Mouse (Mus musculus): ENCODE measurements around the gene Tom1l2.

The Tom1l2 gene

DNA sequence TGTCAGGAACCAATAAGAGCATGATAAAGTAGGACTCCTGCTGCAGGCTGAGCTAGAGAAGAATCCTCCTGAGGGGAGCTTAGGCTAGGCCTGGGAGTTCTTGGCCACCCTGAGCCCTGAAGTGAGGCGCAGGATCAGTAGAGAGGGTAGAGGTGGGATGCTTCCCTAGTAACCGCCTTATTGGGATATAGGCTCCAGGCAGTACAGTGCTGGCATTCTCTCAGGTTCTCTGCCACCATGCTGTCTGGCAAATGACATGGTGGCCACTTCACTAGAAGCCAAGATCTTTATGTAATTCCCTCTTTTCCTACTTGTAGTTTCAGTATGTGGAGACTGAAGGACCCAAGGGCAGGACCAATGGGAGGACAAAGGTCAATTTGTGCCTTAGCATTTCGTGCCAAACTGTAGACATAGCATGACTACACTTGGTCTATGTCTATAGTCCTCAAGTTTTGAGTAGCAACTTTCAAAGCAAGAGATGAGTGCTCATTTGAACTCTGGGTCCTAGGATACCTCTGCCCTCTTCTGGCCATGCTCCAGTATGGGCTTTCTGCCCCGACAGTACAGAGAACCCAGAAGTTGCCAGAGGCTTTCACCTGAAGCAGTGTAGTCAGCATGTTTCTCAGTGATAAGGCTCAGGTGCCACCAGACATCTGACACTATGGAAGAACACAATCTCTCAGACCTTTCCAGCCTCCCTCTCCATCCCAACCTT is 87.3 kb downstream of the Tom1l2 start:
- DNase-seq (ENCODE audit: low spot score in 2 of 2) = no peak

DNA sequence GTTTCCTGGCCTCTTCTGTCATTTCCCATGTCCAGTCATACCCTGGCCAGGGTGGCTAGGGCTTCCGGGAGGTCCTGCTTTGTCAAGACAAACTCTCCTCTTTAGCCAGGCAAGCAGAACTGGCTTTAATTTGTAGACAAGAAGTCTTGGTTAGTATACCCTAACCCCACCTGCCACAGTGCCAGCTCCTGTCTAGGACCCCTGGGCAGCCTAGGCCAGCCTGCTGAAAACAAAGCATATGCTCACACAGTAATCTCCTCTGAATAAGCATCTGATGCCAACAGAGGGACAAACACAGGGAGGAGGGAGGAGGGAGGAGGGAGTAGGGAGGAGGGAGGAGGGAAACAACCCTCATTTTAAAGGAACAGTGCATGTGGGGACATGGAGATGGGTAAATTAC is 88.1 kb downstream of the Tom1l2 start:
- DNase-seq (ENCODE audit: low spot score in 2 of 2) = no peak

DNA sequence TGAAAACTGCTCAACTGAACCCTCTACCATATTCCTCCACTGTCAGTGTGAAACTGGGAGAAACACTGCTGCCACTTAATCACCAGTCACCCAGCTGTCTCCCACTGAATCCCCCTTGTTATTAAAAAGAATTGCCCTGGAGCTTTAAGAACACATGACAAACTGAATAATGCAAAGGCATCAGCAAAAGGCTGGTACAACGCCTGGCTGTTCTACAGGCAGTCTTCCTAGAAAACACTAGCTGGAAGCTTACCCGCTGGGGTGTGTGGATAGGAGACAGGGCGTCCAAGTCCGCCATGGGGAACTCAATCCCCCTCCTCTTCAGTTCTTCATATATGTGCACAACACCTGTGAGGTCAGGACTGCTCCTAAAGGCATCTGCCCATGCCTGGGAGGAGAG is 90.3 kb downstream of the Tom1l2 start:
- DNase-seq (ENCODE audit: low spot score in 2 of 2) = no peak

DNA sequence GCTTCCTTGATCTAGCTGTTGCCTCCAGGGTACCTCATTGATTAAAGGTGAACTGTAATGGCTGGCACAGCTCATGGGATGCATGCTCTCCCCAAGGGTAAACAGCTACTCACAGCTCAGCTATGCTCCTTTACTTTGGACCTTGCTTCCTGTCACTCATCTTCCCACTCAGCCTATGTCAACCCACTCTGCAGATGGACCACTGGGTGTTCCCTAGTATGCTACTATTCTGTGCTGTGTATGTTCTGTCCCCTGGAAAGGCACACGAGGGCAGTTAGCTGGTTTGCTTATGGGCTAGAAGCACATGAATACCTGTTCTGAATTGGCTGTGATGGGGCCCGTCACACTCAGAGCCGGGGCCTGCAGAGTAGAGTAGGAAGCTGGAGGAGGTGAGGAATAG is 92.0 kb downstream of the Tom1l2 start:
- no peak for DNase-seq (ENCODE audit: low spot score in 2 of 2)

DNA sequence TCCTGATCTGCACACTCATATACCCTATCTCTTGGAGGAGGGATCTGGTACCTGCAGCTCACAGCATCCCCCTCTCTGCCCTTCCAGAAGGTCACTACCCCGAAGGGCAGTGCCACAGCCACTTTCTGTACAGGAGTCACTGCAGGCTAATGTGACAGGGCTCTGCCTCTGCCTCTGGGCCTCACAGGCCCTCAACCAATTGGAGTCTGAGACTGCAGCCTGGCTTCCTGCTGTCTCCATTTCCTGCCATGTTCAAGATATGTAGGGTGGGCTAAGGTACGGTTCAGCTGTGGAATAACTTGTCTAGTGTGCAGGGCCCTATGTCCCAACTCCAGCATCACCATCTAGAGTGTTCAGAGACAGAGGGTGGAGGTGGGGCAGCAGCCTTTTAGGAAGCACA is 95.0 kb downstream of the Tom1l2 start:
- DNase-seq (ENCODE audit: low spot score in 2 of 2) = no peak

DNA sequence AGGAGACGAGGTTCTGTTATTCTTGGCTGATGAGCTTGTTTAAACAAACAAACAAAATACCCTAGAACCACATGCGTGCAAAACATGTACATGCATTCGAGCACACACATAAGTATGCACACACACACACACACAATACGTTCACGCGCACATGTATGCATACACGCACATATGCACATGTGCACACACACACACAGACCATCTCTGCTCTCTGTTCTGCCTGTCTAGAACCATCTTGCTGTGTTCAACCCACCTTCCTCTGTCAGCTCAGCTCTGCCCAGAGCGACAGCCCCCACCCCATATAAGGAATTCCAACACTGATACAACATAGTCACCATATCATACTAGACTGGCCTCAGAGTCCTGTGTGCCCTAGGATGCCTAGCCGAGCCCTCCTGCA is 96.0 kb downstream of the Tom1l2 start:
- DNase-seq (ENCODE audit: low spot score in 2 of 2) = no peak

DNA sequence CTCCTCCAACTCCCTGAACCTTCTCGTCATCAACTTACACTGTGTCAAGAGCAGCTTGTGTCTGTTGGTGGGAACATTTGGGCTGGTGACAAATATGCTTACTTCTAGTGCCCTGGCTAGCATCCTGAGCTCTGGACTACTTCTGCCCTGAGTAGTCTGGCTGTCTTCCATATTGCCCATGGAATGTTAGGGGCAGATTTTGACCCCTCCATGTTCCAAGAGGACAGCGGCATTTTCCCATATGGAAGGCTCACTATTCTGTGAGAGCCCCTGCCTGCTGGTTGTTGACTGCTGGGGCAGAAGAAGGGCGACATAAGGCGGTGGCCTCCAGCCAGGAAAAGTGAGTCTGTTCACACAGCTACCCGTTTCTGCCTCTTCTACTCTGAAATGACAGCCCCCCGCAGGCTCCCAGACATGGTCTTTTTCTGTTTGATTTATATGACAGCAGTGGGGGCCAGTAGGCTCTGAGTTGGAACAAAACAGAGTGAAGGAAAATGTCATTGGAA is 96.5 kb downstream of the Tom1l2 start:
- DNase-seq (ENCODE audit: low spot score in 2 of 2) = no peak

DNA sequence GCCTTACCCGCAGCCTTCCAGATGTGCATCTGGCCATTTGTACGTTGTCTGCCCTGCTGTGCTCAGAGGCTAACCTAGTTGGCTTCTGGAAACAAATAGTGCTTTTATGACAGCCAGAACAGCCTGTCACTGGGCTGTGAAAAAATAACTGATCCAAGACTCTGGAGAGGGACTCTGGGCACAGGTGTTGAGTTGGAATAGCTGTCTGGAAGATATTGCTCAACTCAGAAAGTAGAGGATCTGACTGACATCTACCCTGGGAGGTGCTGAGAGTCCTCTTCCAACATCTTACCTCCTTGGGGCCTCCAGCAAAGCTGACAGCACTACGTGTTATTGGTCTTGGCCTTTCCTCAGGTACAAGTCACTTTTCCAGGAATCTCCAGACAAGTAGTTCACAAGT is 97.1 kb downstream of the Tom1l2 start:
- no peak for DNase-seq (ENCODE audit: low spot score in 2 of 2)

DNA sequence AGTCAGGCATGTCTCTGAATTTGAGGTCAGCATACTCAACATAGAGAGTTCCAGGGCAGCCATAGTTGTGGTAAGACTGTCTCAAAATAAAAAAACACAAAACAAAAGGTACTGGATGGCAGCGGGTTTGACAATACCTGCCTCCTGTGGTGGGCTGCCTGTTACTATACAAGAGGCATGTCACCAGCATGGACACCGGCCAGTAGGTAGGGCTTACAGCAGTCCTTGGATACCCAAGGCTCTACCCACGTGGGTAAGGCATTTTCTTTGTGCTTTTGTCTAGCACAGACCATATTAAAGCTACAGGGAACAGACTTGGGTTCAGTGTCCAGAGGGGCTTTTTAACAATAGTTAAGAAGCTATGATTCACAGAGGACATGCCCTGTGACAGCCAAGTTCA is 97.5 kb downstream of the Tom1l2 start:
- no peak for DNase-seq (ENCODE audit: low spot score in 2 of 2)

DNA sequence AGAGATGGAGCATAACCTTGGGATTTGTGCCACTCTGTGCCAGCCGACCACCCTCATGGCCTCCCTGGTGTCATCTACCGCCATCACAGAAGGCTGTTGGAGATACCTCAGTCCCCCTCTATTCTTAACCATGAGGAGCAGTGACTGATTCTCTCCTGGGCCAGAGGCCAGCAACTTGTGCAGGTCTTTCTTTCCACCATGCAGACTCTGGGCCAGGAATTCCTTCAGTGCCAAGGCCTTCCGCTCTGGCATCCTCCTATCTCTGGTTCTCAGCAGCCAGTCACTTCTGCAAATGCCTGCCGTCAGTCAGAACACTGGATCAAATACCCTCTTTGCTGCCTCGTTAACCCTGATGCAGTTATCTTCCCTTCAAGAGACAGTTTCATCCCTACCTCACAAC is 98.4 kb downstream of the Tom1l2 start:
- no peak for DNase-seq (ENCODE audit: low spot score in 2 of 2)

DNA sequence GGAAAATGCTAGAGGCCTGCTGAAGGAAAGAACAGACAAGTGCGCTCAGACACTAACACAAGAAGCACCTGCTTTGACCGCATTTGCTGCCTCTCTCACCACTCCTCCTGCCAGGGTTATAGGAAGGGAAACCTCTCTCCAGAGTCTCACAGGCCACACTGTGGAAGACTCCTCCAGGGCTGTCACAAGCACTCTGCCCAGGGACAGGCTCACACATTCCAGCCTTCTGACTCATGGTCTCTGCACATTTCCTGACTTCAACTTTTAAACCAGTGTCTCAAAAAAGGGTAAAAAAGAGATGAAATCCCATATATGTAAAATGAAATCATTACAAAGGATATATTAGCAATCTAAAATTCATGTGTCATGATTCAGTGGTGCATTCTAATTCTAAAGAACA is 99.2 kb downstream of the Tom1l2 start:
- DNase-seq (ENCODE audit: low spot score in 2 of 2) = no peak

DNA sequence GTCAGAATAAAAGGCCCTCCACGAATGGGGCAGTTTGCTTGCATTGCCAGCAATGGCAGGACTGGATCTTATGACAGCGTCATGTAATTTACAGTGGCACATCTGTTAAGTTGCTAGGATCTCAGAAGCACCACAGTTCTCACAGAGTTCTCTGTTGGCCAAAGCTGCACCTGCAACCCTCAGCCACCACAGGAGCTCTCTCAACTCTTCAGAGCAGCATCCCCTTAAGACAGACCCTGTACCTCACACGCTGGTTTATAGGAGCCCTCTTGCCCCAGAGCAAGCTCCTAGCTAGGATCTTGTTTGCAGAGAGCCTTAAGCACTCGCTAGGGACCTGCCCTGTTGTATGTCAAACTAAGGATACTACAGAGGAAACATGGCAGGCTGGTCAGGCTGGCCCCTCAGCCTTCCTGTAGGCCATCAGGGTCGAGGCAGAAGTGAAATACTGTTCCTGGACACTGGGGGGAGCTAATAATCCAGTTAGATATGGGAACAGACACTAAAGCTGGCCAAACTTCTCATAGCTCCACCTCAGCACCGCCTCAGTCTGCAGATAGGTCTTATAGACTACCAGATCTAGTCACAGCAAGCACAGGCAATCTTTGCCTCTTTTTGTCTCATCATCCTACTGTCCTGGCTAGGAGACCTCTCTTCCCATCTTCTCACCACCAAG is 101.6 kb downstream of the Tom1l2 start:
- peak; percentile 67 to 81 for DNase-seq (ENCODE audit: low spot score in 2 of 2)

DNA sequence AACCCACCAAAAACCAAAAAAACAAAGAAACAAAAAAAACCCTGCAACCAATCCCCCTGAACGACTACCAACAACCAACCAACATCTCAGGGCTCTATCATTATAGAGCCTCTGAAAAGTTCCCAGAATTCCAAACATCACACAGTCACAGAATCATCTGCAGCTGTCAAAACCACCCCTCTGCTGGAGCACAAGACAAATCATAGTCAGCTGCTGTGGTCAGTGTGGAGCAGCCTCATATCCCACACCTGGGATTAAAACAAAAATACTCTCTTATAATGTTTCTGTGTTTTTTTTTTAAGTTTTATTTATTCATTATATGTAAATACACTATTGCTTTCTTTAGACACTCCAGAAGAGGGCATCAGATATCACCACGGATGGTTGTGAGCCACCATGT is 102.8 kb downstream of the Tom1l2 start:
- no peak for DNase-seq (ENCODE audit: low spot score in 2 of 2)

DNA sequence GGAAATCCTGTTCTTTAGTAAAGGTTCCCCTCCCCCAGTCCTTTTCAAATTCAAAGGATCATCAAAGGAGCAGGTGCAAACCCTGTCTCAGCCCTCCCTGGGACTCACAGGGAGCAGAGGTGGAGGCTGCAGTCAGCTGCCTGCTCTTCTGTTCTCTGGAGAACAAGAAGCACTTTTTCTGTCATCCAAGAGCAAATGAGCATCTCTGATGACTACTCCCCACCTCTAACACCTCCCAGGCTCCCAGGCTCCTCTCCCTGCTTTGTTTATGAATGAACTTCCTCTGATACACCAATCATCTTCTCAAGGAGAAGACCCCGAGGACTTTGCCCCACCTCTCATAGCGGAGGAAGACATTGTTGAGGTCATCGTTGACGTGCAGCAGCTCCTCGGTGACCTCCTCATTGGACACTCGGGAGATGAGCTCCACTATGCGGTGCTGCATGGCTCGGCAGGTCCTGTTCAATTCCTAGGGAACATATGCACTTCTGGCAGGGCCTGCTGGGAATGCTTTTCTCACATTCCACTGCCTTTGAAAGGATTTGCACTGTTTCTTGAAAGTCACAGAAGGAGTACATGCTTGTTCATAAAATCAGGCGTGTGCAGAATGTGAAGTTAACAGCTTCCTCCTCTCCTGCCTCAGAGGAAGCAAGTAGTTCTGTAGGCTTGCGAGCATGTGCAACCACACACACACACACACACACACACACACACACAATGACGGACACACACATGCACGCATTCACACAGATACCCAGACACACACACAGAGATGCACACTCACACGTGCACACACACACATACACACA is 103.9 kb downstream of the Tom1l2 start:
- no peak for DNase-seq (ENCODE audit: low spot score in 2 of 2)

DNA sequence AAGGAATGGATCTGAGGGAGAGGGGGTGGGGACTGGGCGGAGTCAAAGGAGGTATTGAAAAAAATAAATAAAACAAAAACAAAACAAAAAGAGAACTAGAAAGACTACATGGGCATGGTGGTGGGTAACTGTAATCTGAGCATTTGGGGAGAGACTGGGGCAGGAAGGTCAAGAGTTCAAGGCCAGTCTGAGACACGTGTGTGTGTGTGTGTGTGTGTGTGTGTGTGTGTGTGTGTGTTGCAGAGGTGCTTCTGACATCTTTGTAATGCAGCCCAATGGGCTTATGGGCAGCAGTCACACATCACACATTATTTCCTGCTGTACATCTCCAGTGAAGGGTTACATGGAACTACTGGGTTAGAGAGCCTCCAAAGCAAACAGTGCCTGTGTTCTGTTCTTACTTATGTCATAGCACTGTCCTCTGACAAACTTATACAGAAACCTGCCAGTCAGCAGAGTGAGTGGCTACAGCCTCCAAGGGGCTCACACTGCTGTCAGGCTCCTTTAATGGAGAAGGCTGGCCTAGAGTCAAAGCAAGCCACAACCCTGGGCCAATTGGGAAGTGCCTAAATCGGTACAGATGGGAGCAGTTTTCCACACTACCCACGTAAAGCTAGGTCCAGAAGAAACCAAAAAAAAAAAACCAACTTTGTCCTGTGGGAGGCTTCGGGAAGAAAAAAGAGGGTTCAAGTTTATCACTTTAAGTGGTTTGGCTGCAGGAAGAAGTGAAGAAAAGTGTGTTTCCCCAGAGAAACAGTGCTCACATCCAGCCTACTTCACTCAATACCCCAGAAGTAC is 104.8 kb downstream of the Tom1l2 start:
- DNase-seq (ENCODE audit: low spot score in 2 of 2) = no peak

DNA sequence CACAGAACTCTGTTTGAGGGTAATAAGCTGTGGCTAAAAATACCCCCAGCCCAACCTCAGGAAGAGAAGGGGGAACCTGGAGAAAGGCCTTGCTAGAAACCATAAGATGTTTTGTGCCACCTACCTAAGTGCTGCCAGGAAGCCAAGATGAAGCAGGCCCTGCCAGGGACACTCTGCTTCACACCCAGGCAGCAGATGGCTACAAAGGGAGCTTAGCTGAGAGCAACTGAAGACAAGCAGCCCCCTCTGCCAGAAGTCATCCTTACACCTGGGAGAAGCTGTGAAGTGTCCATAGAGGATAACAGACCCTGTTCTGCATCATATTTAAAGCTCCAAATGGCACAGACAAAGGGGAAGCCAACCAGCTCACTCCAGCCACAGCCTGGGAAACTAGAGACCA is 106.6 kb downstream of the Tom1l2 start:
- no peak for DNase-seq (ENCODE audit: low spot score in 2 of 2)

DNA sequence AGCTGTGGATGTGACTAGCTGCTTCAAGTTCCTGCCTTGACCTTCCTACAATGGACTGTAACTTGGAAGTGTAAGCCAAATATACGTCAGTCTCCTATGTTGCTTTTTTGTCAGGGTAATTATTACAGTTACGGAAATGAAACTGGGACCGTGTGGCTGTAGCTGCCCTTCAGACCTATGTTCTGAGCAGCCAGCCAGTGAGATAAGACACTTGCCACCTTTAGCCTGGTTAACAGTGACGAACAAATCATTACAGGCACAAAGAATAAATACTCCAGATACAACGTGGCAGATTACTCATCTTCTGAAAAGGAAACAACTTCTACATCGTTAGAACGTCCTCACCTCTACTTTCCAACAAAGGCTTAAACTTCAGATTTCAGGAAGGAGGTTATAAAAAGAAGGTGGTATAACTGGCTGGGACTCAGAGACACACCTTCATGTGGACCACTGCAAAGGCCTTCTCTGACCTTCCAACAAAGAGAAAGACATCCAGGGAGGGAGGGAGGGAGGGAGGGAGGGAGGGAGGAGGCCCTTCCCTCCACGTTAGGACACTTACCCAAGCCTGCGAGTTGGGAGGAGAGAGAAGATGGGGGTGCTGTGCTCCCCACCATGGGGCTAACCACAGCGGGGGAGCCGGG is 108.1 kb downstream of the Tom1l2 start:
- no peak for DNase-seq (ENCODE audit: low spot score in 2 of 2)

DNA sequence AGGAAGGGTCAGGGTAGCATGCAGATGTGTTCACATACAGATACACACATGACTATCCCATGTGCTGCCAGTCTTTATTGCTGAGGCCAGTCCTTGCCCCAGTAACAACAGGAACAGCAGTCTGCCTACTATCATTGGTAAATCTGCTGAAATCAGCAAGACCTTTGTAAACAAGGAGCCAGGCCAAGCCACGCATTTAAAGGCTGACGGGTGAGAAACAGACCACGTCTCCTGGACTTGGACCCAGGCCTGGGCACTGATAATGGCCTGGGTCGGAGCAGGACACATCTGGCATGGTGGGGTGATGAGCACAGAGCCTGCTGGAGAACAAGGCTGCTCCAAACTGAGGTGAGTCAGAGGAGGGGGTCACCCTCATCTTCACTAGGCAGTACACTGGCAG is 112.2 kb downstream of the Tom1l2 start:
- no peak for DNase-seq (ENCODE audit: low spot score in 2 of 2)

DNA sequence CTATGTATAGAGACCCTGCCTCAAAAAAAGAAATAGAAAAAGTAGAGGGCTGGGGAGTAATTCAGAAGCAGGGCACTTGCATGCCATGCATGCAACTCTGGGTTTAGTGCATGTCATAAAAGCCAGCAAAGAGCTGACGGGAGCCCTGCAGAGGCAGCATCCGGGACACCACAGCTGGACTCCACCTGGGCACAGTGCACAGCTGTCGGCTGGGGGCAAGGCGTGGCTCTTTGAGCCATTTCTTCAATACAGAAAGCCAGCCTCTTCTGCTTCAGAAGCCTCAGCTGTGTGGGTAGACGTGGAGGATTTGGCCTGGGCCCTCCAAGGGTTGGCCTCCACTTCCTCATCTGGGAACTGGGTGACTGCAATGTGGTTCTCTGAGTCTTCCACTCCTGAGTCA is 117.4 kb downstream of the Tom1l2 start:
- no peak for DNase-seq (ENCODE audit: low spot score in 2 of 2)

DNA sequence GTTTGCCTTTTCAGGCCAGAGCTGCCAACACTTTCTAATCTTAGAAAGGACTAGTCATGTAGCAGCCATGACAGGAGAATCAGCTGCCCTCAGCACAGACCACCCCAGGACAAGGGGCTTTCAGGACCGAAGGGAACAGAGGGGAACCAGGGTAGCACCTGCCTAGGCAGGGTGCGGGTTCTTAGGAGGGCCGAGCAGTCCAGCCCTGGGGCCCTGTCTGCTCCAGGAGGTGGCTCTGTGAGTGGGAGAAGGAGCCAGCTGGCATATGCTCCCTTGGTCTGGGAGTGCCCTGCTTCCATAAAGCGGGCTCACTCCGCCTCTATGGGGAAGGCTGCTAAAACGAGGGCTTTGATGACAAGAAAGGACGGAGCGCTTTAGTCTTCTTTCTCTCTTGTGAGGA is 119.5 kb downstream of the Tom1l2 start:
- no peak for DNase-seq (ENCODE audit: low spot score in 2 of 2)

DNA sequence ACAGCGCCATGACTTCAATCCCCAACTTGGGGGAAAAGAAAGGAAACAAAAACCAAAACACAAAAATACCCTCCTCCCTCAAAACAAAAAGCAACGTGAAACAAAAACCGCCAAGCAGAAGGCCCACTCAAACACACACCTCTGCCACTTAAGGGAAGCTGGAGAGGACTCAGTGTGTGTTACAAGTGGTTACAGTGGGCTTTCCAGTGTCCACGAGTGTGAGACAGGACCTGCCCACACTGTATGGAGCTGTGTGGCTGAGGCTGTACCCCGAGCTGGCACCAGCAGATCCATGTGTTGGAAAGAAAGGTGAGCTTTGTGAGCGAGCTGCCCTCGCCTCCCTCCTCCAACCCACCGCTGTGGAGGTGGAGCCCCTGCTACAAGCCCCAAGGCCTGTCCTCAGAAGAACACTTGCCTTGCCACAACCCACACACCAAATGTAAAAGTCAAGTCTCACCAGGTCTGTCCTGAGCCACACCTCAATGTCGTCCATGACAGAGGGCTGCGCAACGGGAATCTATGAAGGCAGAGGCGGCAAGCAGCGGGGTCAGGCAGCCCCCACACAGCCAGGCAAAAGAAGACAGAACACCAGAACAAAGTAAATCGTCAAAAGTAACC is 120.2 kb downstream of the Tom1l2 start:
- no peak for DNase-seq (ENCODE audit: low spot score in 2 of 2)
